Mouse (Mus musculus): ENCODE results near the gene Tollip.

The Tollip gene

GRCm38 (mm10) chr7:141918407-141918806 lies at the start of gene Tollip:
Gene Tollip (minus strand): TSS chr7:141918507.
- DNase-seq = no peak

- no peak for DNase-seq
These were observed 48.0 kb upstream of the Tollip start for GRCm38 (mm10) chr7:141966281-141966680.

- DNase-seq = no peak
These were observed 44.2 kb upstream of the Tollip start for GRCm38 (mm10) chr7:141962521-141962920.

GRCm38 (mm10) chr7:141961491-141961890 lies 43.2 kb upstream of the Tollip start:
- no peak for DNase-seq

- DNase-seq = no peak
These were observed 42.6 kb upstream of the Tollip start for GRCm38 (mm10) chr7:141960926-141961325.

- DNase-seq = no peak
These were observed 40.8 kb upstream of the Tollip start for GRCm38 (mm10) chr7:141959133-141959532.

GRCm38 (mm10) chr7:141958211-141958610 lies 39.9 kb upstream of the Tollip start:
- no peak for DNase-seq

- DNase-seq = no peak
These were observed 39.3 kb upstream of the Tollip start for GRCm38 (mm10) chr7:141957524-141958051.

- no peak for DNase-seq
These were observed 37.9 kb upstream of the Tollip start for GRCm38 (mm10) chr7:141956174-141956566.

GRCm38 (mm10) chr7:141955565-141956173 lies 37.4 kb upstream of the Tollip start:
- DNase-seq = no peak

GRCm38 (mm10) chr7:141953616-141954015 lies 35.3 kb upstream of the Tollip start:
- no peak for DNase-seq

GRCm38 (mm10) chr7:141952920-141953319 lies 34.6 kb upstream of the Tollip start:
- no peak for DNase-seq

- no peak for DNase-seq
These were observed 33.5 kb upstream of the Tollip start for GRCm38 (mm10) chr7:141951821-141952220.

GRCm38 (mm10) chr7:141950104-141951013 lies 32.1 kb upstream of the Tollip start:
- peak; percentile 47 for DNase-seq

GRCm38 (mm10) chr7:141949799-141950103 lies 31.4 kb upstream of the Tollip start:
- DNase-seq = no peak

- DNase-seq = peak; percentile 99
These were observed 30.8 kb upstream of the Tollip start, which contains the start of gene Brsk2 for GRCm38 (mm10) chr7:141948906-141949798. Gene Brsk2 (plus strand): TSS chr7:141949751.

- no peak for DNase-seq
These were observed 29.7 kb upstream of the Tollip start for GRCm38 (mm10) chr7:141948045-141948444.

- no peak for DNase-seq
These were observed 29.2 kb upstream of the Tollip start for GRCm38 (mm10) chr7:141947512-141947911.

- DNase-seq = peak; percentile 72
These were observed 27.6 kb upstream of the Tollip start for GRCm38 (mm10) chr7:141945927-141946326.

- no peak for DNase-seq
These were observed 25.1 kb upstream of the Tollip start for GRCm38 (mm10) chr7:141943444-141943843.

- DNase-seq = no peak
These were observed 16.6 kb upstream of the Tollip start for GRCm38 (mm10) chr7:141934951-141935350.

GRCm38 (mm10) chr7:141934128-141934898 lies 16.0 kb upstream of the Tollip start:
- no peak for DNase-seq
